Mouse (Mus musculus) spleen, adult 2 months (tissue): ENCODE results near the gene Zbtb7b. TPM values are rescaled to one million over a fixed set of nuclear protein-coding genes. Genes with fewer than 3 reads are reported as not detected.

Source experiments
- DNase-seq, 2 experiments: peaks; one replicate each; pipeline versions ENCODE4 v3.0.0 to v3.0.0-alpha.2; 2012 to 2021; ENCODE audit warnings: low spot score in 2 of 2, low read depth in 1 of 2
- H3K27ac ChIP-seq: fragments of 200-500 bp; 2 replicates; pipeline ENCODE4 v1.5.1; 2012; ENCODE audit warnings: low read length, inconsistent platforms; ENCODE audit not compliant: insufficient read depth
- H3K27me3 ChIP-seq: fragments of 200-500 bp; 2 replicates; pipeline ENCODE4 v1.6.1; 2012; ENCODE audit warnings: mild to moderate bottlenecking, moderate library complexity, low read length, inconsistent platforms; ENCODE audit not compliant: control insufficient read depth, insufficient read depth
- H3K36me3 ChIP-seq: fragments of 200-500 bp; 2 replicates; pipeline ENCODE4 v1.6.1; 2012; ENCODE audit warnings: mild to moderate bottlenecking, low read length, inconsistent platforms; ENCODE audit not compliant: control insufficient read depth, insufficient read depth
- H3K4me1 ChIP-seq: fragments of 200-500 bp; 2 replicates; pipeline ENCODE4 v1.6.1; 2011; ENCODE audit warnings: inconsistent platforms; ENCODE audit not compliant: control insufficient read depth, insufficient read depth, insufficient read length
- H3K4me3 ChIP-seq: fragments of 200-500 bp; 2 replicates; pipeline ENCODE4 v1.5.1; 2011; ENCODE audit warnings: mild to moderate bottlenecking, inconsistent platforms; ENCODE audit not compliant: insufficient read depth, insufficient read length; ENCODE audit errors: extremely low read depth
- CTCF ChIP-seq: fragments of 200-500 bp; IDR thresholded peaks from 2 replicates; pipeline ENCODE4 v1.5.1; 2011; ENCODE audit warnings: mild to moderate bottlenecking, inconsistent platforms; ENCODE audit not compliant: insufficient read depth, insufficient read length, insufficient replicate concordance; ENCODE audit errors: extremely low read depth
- POLR2A ChIP-seq: fragments of 200-500 bp; IDR thresholded peaks from 2 replicates; pipeline ENCODE4 v1.6.1; 2011; ENCODE audit warnings: low read depth, low read length, inconsistent platforms
- WGBS: fragments of 180-500 bp; shearing (Covaris S2); methylation state at CpG from one replicate; pipeline ENCODE4 v1.1.7; 2018; 5-methylcytosine and 5-hydroxymethylcytosine counted together
- polyA plus RNA-seq: library from polyadenylated mRNA; depleted of rRNA; stranded (reverse); fragments of >200 nt; gene quantifications from 2 replicates; pipeline ENCODE4 v1.2.3, GENCODE M21; 2012

Zbtb7b gene
- polyA plus RNA-seq, 1 experiment = 54.5 TPM

- peaks cover 17% of the 10 kb centered on the region for H3K36me3 ChIP-seq
- WGBS = 87% methylated on average over 9 of the region's 9 CpGs
- peaks cover 36% of the 10 kb centered on the region for H3K4me1 ChIP-seq
- no peak for DNase-seq
- no peak for TF ChIP-seq POLR2A
- TF ChIP-seq CTCF = no peak
- peak overlapping the region; percentile 40 for H3K27ac ChIP-seq
- no peak overlapping the region for H3K4me3 ChIP-seq
- no peaks in the 10 kb centered on the region for H3K27me3 ChIP-seq
Observed at GRCm38 (mm10) chr3:89382033-89382882, 12.3 kb downstream of the Zbtb7b start.

GRCm38 (mm10) chr3:89381233-89381632, 13.3 kb downstream of the Zbtb7b start:
- DNase-seq = no peak
- WGBS = 93% methylated on average over 11 of the region's 11 CpGs
- H3K36me3 ChIP-seq = peaks cover 19% of the 10 kb centered on the region
- H3K4me1 ChIP-seq = peaks cover 36% of the 10 kb centered on the region
- no peak overlapping the region for H3K4me3 ChIP-seq
- no peak overlapping the region for H3K27ac ChIP-seq
- no peaks in the 10 kb centered on the region for H3K27me3 ChIP-seq
- no peak for TF ChIP-seq POLR2A
- no peak for TF ChIP-seq CTCF

- 93% methylated on average over 18 of the region's 18 CpGs for WGBS
- Histone ChIP-seq H3K36me3 (peaks cover 19% of the 10 kb centered on the region), H3K4me1 (peaks cover 35% of the 10 kb centered on the region), H3K27me3 (no peaks in the 10 kb centered on the region), H3K4me3 (no peak overlapping the region), H3K27ac (no peak overlapping the region)
- DNase-seq = no peak
- TF ChIP-seq POLR2A (no peak), CTCF (no peak)
Observed at GRCm38 (mm10) chr3:89380711-89381110, 13.9 kb downstream of the Zbtb7b start.

- no peak for DNase-seq
- peaks cover 31% of the 10 kb centered on the region for H3K4me1 ChIP-seq
- peak overlapping the region; percentile 69; the same call in 1 of the 2 replicates for H3K27ac ChIP-seq
- H3K4me3 ChIP-seq = no peak overlapping the region
- no peaks in the 10 kb centered on the region for H3K27me3 ChIP-seq
- peaks cover 19% of the 10 kb centered on the region for H3K36me3 ChIP-seq
- 92% methylated on average over 14 of the region's 14 CpGs for WGBS
- TF ChIP-seq POLR2A = no peak
- no peak for TF ChIP-seq CTCF
Observed at GRCm38 (mm10) chr3:89380291-89380690, 14.3 kb downstream of the Zbtb7b start.

GRCm38 (mm10) chr3:89379388-89380131, 15.0 kb downstream of the Zbtb7b start:
- Histone ChIP-seq H3K4me1 (peaks cover 23% of the 10 kb centered on the region), H3K4me3 (no peak overlapping the region), H3K27me3 (no peaks in the 10 kb centered on the region), H3K36me3 (peaks cover 19% of the 10 kb centered on the region), H3K27ac (peak overlapping the region; percentile 69)
- 44% methylated on average over 31 of the region's 31 CpGs for WGBS
- DNase-seq = peak in 1 of 2 experiments; percentile 40
- TF ChIP-seq POLR2A = no peak
- TF ChIP-seq CTCF = no peak

- Histone ChIP-seq H3K4me1 (peaks cover 19% of the 10 kb centered on the region), H3K27me3 (no peaks in the 10 kb centered on the region), H3K36me3 (peaks cover 19% of the 10 kb centered on the region), H3K4me3 (peak overlapping the region; percentile 49; the same call in 1 of the 2 replicates), H3K27ac (peak overlapping the region; percentile 69)
- TF ChIP-seq POLR2A (no peak), CTCF (peak; percentile 86)
- WGBS = 4% methylated on average over 29 of the region's 29 CpGs
- DNase-seq = peak in 1 of 2 experiments; percentile 55
Observed at GRCm38 (mm10) chr3:89378394-89379067, 16.0 kb downstream of the Zbtb7b start.
